Mouse (Mus musculus) liver, embryonic 11.5 days (tissue): Measurements from ENCODE around the gene Gm4707. TPM values are rescaled to one million over a fixed set of nuclear protein-coding genes. Genes with fewer than 3 reads are reported as not detected.
A peak's percentile ranks its signal among the peaks of the same experiment; 100 is the strongest.

Experiments
- ATAC-seq: fragments of 200-750 bp; cut with Nextera tagmentation; replicated peaks from 2 replicates; pipeline ENCODE4 v1.8.0; 2017; ENCODE audit warnings: moderate number of reproducible peaks, mild to moderate bottlenecking, moderate TSS enrichment, moderate library complexity; ENCODE audit not compliant: low FRiP score
- DNase-seq: peaks from one replicate; pipeline ENCODE4 v3.0.0-alpha.2; 2017; ENCODE audit warnings: low spot score
- H3K27ac ChIP-seq: fragments of 300-500 bp; sonication (generic); 2 replicates; pipeline ENCODE4 v1.5.1; 2014; ENCODE audit warnings: mild to moderate bottlenecking, low read depth, low read length, control low read depth
- H3K27me3 ChIP-seq: fragments of 300-500 bp; sonication (generic); replicated peaks from 2 replicates; pipeline ENCODE4 v1.6.1; 2014; ENCODE audit warnings: low read length, mixed read lengths; ENCODE audit not compliant: control insufficient read depth, insufficient read depth
- H3K36me3 ChIP-seq: fragments of 300-500 bp; sonication (generic); 2 replicates; pipeline ENCODE4 v1.6.1; 2014; ENCODE audit warnings: mild to moderate bottlenecking, low read length, moderate library complexity, mixed read lengths; ENCODE audit not compliant: control insufficient read depth, insufficient read depth
- H3K4me1 ChIP-seq: fragments of 300-500 bp; sonication (generic); replicated peaks from 2 replicates; pipeline ENCODE4 v1.6.1; 2014; ENCODE audit warnings: low read length, mixed read lengths; ENCODE audit not compliant: control insufficient read depth, insufficient read depth
- H3K4me2 ChIP-seq: fragments of 300-500 bp; sonication (generic); 2 replicates; pipeline ENCODE4 v1.6.1; 2014; ENCODE audit warnings: mild to moderate bottlenecking, control low read depth, moderate library complexity
- H3K4me3 ChIP-seq: fragments of 300-500 bp; sonication (generic); 2 replicates; pipeline ENCODE4 v1.5.1; 2014; ENCODE audit warnings: low read depth, low read length, control low read depth
- H3K9ac ChIP-seq: fragments of 300-500 bp; sonication (generic); 2 replicates; pipeline ENCODE4 v1.6.1; 2014; ENCODE audit warnings: low read depth, low read length, control low read depth
- H3K9me3 ChIP-seq: fragments of 300-500 bp; sonication (generic); 2 replicates; pipeline ENCODE4 v1.6.1; 2016; ENCODE audit warnings: low read length, inconsistent platforms, mixed read lengths; ENCODE audit not compliant: control insufficient read depth
- WGBS: fragments of 180-500 bp; shearing (Covaris S2); extraction: QIAGEN DNeasy Blood & Tissue Kit; methylation state at CpG from one replicate; pipeline ENCODE4 v1.1.7; 2014; 5-methylcytosine and 5-hydroxymethylcytosine counted together
- polyA plus RNA-seq: library from polyadenylated mRNA; unstranded; fragments of >200 nt; fragmentation: Nextera tagmentation; extraction: Ambion mirVana; gene quantifications from 2 replicates; pipeline ENCODE4 v1.2.1, GENCODE M21; 2014

Gm4707 gene
- polyA plus RNA-seq, 1 experiment from 2014 or later, result 5.2 TPM

- peaks cover 10% of the 10 kb centered on the region; the same call in 1 of the 2 replicates for H3K4me1 ChIP-seq
- no peaks in the 10 kb centered on the region for H3K27me3 ChIP-seq
- no peak overlapping the region for H3K9ac ChIP-seq
- H3K27ac ChIP-seq, result no peak overlapping the region
- no peak overlapping the region for H3K4me3 ChIP-seq
- ATAC-seq (no peak), DNase-seq (no peak)
- no peaks in the 10 kb centered on the region for H3K9me3 ChIP-seq
- H3K36me3 ChIP-seq, result no peaks in the 10 kb centered on the region
- no peak overlapping the region for H3K4me2 ChIP-seq
- WGBS, result 89% methylated on average over 5 of the region's 5 CpGs
Observed at GRCm38 (mm10) chr17:71484711-71485110, 25.0 kb upstream of the Gm4707 start.

GRCm38 (mm10) chr17:71483418-71484060, 23.8 kb upstream of the Gm4707 start:
- Histone ChIP-seq H3K4me2 (no peak overlapping the region), H3K4me1 (peaks cover 10% of the 10 kb centered on the region; the same call in 1 of the 2 replicates), H3K9me3 (no peaks in the 10 kb centered on the region), H3K27ac (no peak overlapping the region), H3K9ac (no peak overlapping the region), H3K27me3 (no peaks in the 10 kb centered on the region), H3K36me3 (no peaks in the 10 kb centered on the region), H3K4me3 (no peak overlapping the region)
- DNase-seq (no peak), ATAC-seq (no peak)
- 87% methylated on average over 7 of the region's 7 CpGs for WGBS

GRCm38 (mm10) chr17:71479381-71479901, 19.7 kb upstream of the Gm4707 start:
- 46% methylated on average over 5 of the region's 5 CpGs for WGBS

GRCm38 (mm10) chr17:71477481-71477880, 17.8 kb upstream of the Gm4707 start:
- H3K36me3 ChIP-seq, result no peaks in the 10 kb centered on the region
- ATAC-seq, result no peak
- no peak overlapping the region for H3K4me3 ChIP-seq
- H3K4me2 ChIP-seq, result no peak overlapping the region
- no peaks in the 10 kb centered on the region for H3K27me3 ChIP-seq
- no peaks in the 10 kb centered on the region for H3K9me3 ChIP-seq
- DNase-seq, result no peak
- H3K9ac ChIP-seq, result no peak overlapping the region
- H3K4me1 ChIP-seq, result peaks cover 5% of the 10 kb centered on the region
- H3K27ac ChIP-seq, result no peak overlapping the region
- 89% methylated on average over 8 of the region's 8 CpGs for WGBS

More at GRCm38 (mm10) chr17:71479381-71479901, 19.7 kb upstream of the Gm4707 start:
- Histone ChIP-seq H3K27me3 (no peaks in the 10 kb centered on the region), H3K27ac (no peak overlapping the region), H3K9ac (no peak overlapping the region), H3K36me3 (no peaks in the 10 kb centered on the region), H3K9me3 (no peaks in the 10 kb centered on the region), H3K4me1 (no peaks in the 10 kb centered on the region; the same call in 1 of the 2 replicates), H3K4me2 (no peak overlapping the region), H3K4me3 (no peak overlapping the region)
- ATAC-seq (no peak), DNase-seq (no peak)

GRCm38 (mm10) chr17:71476346-71477020, 16.8 kb upstream of the Gm4707 start:
- WGBS, result 74% methylated on average over 7 of the region's 7 CpGs
- Histone ChIP-seq H3K9me3 (no peaks in the 10 kb centered on the region), H3K36me3 (no peaks in the 10 kb centered on the region), H3K4me1 (peaks cover 5% of the 10 kb centered on the region), H3K4me3 (peak overlapping the region; percentile 95; the same call in 1 of the 2 replicates), H3K27ac (no peak overlapping the region), H3K4me2 (peak overlapping the region; percentile 90; the same call in 1 of the 2 replicates), H3K27me3 (no peaks in the 10 kb centered on the region), H3K9ac (no peak overlapping the region)
- ATAC-seq (no peak), DNase-seq (no peak)

- H3K4me3 ChIP-seq, result peak overlapping the region; percentile 95
- H3K9ac ChIP-seq, result peak overlapping the region; percentile 86
- DNase-seq, result peak; percentile 79
- no peaks in the 10 kb centered on the region for H3K27me3 ChIP-seq
- peak overlapping the region; percentile 97 for H3K27ac ChIP-seq
- H3K9me3 ChIP-seq, result no peaks in the 10 kb centered on the region
- peaks cover 5% of the 10 kb centered on the region for H3K4me1 ChIP-seq
- H3K4me2 ChIP-seq, result peak overlapping the region; percentile 90
- ATAC-seq, result peak; percentile 49; the same call in 1 of the 2 replicates
- H3K36me3 ChIP-seq, result no peaks in the 10 kb centered on the region
- WGBS, result under 1% methylated on average over 31 of the region's 31 CpGs
Observed at GRCm38 (mm10) chr17:71475705-71476089, 16.0 kb upstream of the Gm4707 start.

- H3K27me3 ChIP-seq, result no peaks in the 10 kb centered on the region
- H3K4me1 ChIP-seq, result peaks cover 5% of the 10 kb centered on the region
- DNase-seq (peak; percentile 94), ATAC-seq (peak; percentile 95)
- H3K36me3 ChIP-seq, result no peaks in the 10 kb centered on the region
- peak within 1 kb of the TSS; percentile 95 for H3K4me3 ChIP-seq
- H3K27ac ChIP-seq, result peak within 1 kb of the TSS; percentile 97
- H3K4me2 ChIP-seq, result peak within 1 kb of the TSS; percentile 90
- WGBS, result under 1% methylated on average over 96 of the region's 109 CpGs
- no peaks in the 10 kb centered on the region for H3K9me3 ChIP-seq
- peak within 1 kb of the TSS; percentile 86 for H3K9ac ChIP-seq
Observed at GRCm38 (mm10) chr17:71474762-71475704, 15.3 kb upstream of the Gm4707 start, which contains the start of gene Smchd1. Gene Smchd1, minus strand, starts transcription at chr17:71475343.

GRCm38 (mm10) chr17:71474128-71474527, 14.4 kb upstream of the Gm4707 start:
- ATAC-seq, result no peak
- Histone ChIP-seq H3K9me3 (no peaks in the 10 kb centered on the region), H3K27ac (peak overlapping the region; percentile 97; the same call in 1 of the 2 replicates), H3K36me3 (no peaks in the 10 kb centered on the region), H3K9ac (peak overlapping the region; percentile 86), H3K4me3 (peak overlapping the region; percentile 95), H3K4me2 (peak overlapping the region; percentile 90), H3K27me3 (no peaks in the 10 kb centered on the region), H3K4me1 (peaks cover 5% of the 10 kb centered on the region)
- DNase-seq, result no peak
- WGBS, result 9% methylated on average over 8 of the region's 8 CpGs
